Mouse (Mus musculus) lung, embryonic 16.5 days (tissue): Measurements from ENCODE around the gene Rtl9. TPM values are rescaled to one million over a fixed set of nuclear protein-coding genes. Genes with fewer than 3 reads are reported as not detected.

ENCODE experiments used
- ATAC-seq: fragments of 200-750 bp; cut with Nextera tagmentation; 2 replicates; pipeline ENCODE4 v1.8.0; 2017; ENCODE audit warnings: low read depth, mild to moderate bottlenecking, moderate library complexity
- H3K27ac ChIP-seq: fragments of 300-500 bp; sonication (generic); 2 replicates; pipeline ENCODE4 v1.5.1; 2014; ENCODE audit warnings: mild to moderate bottlenecking, control low read depth, low read length
- H3K27me3 ChIP-seq: fragments of 300-500 bp; sonication (generic); 2 replicates; pipeline ENCODE4 v1.6.1; 2014; ENCODE audit warnings: low read depth, low read length, mixed read lengths; ENCODE audit not compliant: control insufficient read depth, insufficient read depth
- H3K36me3 ChIP-seq: fragments of 300-500 bp; sonication (generic); 2 replicates; pipeline ENCODE4 v1.6.1; 2014; ENCODE audit warnings: low read length; ENCODE audit not compliant: control insufficient read depth, insufficient read depth
- H3K4me1 ChIP-seq: fragments of 300-500 bp; sonication (generic); replicated peaks from 2 replicates; pipeline ENCODE4 v1.6.1; 2014; ENCODE audit warnings: low read length, mixed read lengths; ENCODE audit not compliant: control insufficient read depth, insufficient read depth
- H3K4me2 ChIP-seq: fragments of 300-500 bp; sonication (generic); 2 replicates; pipeline ENCODE4 v1.6.1; 2014; ENCODE audit warnings: low read depth, low read length, control low read depth
- H3K4me3 ChIP-seq: fragments of 300-500 bp; sonication (generic); 2 replicates; pipeline ENCODE4 v1.5.1; 2014; ENCODE audit warnings: mild to moderate bottlenecking, low read length, control low read depth
- H3K9ac ChIP-seq: fragments of 300-500 bp; sonication (generic); 2 replicates; pipeline ENCODE4 v1.6.1; 2014; ENCODE audit warnings: low read length, control low read depth
- H3K9me3 ChIP-seq: fragments of 300-500 bp; sonication (generic); 2 replicates; pipeline ENCODE4 v1.6.1; 2016; ENCODE audit warnings: low read length; ENCODE audit not compliant: control insufficient read depth
- WGBS: fragments of 180-500 bp; shearing (Covaris S2); extraction: QIAGEN DNeasy Blood & Tissue Kit; methylation state at CpG from one replicate; pipeline ENCODE4 v1.1.7; 2014; 5-methylcytosine and 5-hydroxymethylcytosine counted together
- polyA plus RNA-seq: library from polyadenylated mRNA; unstranded; fragments of >200 nt; fragmentation: Nextera tagmentation; extraction: Ambion mirVana; gene quantifications from 2 replicates; pipeline ENCODE4 v1.2.1, GENCODE M21; 2015

Rtl9 gene
- polyA plus RNA-seq = 0.21 and 0.34 TPM in 2 replicates

DNA sequence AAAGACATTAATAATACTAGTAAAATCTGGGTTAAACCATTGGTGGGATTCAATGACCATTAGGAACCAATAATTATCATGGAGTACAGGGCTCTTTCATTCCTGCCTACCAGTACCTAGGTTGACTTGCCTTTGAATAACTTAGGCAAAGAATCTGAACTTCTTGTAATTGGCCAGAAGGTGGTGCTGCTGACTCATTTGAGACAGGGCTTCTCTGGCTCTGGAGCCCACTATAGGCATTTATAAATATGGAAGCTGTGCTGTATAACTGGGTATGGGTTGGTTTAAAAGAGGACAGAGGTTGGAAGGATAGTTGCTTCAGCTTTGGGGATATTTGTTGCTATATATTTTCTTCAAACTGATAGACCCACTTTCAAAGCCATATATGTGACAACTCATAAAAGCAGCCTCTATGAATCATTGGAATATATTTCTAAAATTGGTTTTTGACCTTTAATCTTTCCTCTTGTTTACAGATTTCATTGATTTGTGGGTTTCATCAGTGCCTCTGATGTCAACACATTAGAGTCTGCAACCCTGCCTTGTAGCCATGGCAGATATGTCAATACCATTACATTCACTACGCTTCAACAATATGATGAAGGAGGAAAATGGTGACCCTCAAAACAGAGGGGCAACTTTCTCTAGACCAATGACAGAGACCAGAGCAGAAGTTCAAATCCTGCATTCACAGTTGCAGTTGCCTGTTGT lies at the start of gene Rtl9:
Gene Rtl9 (plus strand): TSS at position 551 of the 711 bp plus-strand sequence.
- H3K27ac ChIP-seq = no peak within 1 kb of the TSS
- no peak within 1 kb of the TSS for H3K9ac ChIP-seq
- H3K27me3 ChIP-seq = peaks cover 3% of the 10 kb centered on the region; the same call in 1 of the 2 replicates
- no peak for ATAC-seq
- H3K36me3 ChIP-seq = no peaks in the 10 kb centered on the region
- WGBS = 100% methylated on average over 1 of the region's 1 CpGs
- H3K4me2 ChIP-seq = no peak within 1 kb of the TSS
- H3K4me1 ChIP-seq = no peaks in the 10 kb centered on the region
- no peaks in the 10 kb centered on the region for H3K9me3 ChIP-seq
- H3K4me3 ChIP-seq = no peak within 1 kb of the TSS

DNA sequence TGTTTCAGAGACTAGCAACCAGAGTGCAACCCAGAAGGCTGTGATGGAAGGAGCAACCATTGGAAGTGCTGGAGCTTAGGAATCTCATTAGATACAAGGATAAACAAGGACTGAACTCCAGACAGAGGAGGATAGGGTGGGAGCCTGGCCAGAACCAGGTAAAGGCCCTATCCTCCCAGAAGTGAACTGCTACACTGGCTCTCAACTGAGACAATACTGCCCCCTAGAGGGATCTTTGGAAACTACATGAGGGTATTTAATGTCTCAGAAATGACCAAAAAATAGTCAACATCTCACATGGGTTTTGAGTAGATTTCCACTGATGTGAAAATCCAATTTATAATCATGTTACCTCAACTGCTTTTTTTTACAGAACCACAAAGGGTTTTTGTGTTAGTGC lies 47.9 kb upstream of the Rtl9 start:
- Histone ChIP-seq H3K4me3 (no peak overlapping the region), H3K27ac (no peak overlapping the region), H3K4me2 (no peak overlapping the region), H3K9me3 (no peaks in the 10 kb centered on the region), H3K4me1 (no peaks in the 10 kb centered on the region), H3K9ac (no peak overlapping the region), H3K27me3 (no peaks in the 10 kb centered on the region), H3K36me3 (no peaks in the 10 kb centered on the region)
- no peak for ATAC-seq

DNA sequence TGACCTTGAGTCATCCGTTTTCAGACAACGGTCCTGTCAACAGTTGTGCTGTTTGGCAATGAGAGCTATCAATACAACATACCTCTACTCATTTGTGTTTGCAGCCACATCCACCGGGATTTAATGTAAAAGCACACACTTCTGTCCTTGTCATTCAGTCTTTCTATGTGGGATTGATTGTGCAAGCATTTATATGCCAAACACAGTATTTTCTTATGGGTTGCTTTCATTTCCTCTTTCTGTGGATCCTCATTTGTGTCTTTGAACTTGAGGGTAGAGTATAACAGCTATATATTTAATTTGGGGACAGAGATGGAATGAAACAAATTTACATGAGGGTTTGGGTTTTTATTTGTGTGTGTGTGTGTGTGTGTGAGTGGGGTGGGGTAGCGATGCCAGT lies 47.5 kb upstream of the Rtl9 start:
- WGBS = 70% methylated on average over 4 of the region's 4 CpGs
- no peak overlapping the region for H3K4me3 ChIP-seq
- H3K9me3 ChIP-seq = no peaks in the 10 kb centered on the region
- H3K4me2 ChIP-seq = no peak overlapping the region
- H3K9ac ChIP-seq = no peak overlapping the region
- no peaks in the 10 kb centered on the region for H3K36me3 ChIP-seq
- H3K4me1 ChIP-seq = no peaks in the 10 kb centered on the region
- no peaks in the 10 kb centered on the region for H3K27me3 ChIP-seq
- ATAC-seq = no peak
- no peak overlapping the region for H3K27ac ChIP-seq

DNA sequence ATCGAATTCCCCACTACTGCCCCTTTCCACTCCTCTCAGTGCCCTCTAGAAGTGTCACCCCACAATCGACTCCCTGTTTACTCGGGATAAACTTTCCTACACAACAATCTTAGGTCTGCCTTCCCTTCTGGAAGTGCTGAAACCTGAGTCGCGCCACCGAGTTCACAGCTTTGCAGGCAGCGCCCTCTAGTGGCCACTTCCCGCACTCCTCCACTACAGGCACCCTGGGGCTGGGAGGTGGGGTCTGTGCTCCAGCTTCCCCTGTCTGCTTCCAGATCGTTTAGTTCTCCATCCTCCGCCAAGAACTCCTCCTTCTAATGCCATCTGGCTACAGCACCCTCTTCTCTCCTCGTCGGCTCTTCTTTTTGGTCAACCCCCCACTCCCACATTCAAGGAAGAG lies 40.6 kb upstream of the Rtl9 start:
- H3K27me3 ChIP-seq = no peaks in the 10 kb centered on the region
- H3K4me3 ChIP-seq = peak overlapping the region; percentile 28; the same call in 1 of the 2 replicates
- ATAC-seq = peak; percentile 48
- WGBS = 11% methylated on average over 12 of the region's 12 CpGs
- H3K9me3 ChIP-seq = no peaks in the 10 kb centered on the region
- H3K9ac ChIP-seq = no peak overlapping the region
- H3K4me2 ChIP-seq = peak overlapping the region; percentile 50
- H3K36me3 ChIP-seq = no peaks in the 10 kb centered on the region
- H3K27ac ChIP-seq = no peak overlapping the region
- H3K4me1 ChIP-seq = no peaks in the 10 kb centered on the region

DNA sequence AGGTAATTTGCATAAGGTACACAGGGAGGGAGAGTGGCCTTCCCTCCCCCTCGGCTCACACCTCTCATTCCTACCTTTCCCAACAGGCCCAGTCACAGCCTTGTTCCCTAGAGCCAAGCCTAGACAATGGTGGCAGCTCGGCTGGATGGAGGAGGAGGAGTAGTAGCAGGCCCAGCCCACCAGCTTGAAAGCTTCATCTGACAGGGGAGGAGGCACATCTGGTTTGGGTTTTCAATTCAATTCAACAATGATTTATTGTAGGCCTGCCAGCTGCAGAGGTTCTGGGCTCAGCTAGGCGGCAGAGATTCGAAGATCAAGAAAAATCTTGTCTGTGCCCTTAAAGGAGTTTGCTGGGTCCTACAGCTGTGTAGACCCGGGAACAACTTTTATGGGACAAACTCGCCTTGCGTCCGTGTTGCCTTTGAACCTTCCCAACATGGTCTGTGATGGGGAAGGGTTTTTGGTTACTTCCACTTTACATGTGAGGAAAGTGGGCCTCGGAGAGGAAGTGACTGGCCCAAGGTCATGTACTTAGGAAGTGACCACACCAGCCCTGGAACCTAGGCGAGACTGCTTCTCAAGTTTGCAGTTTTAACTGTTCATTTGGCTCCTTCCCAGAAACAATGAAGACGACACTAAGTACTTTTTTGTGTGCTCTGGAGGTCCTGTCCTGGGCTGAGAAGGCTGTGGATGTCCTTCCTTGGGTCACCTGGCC lies 36.6 kb upstream of the Rtl9 start:
- no peak for ATAC-seq
- Histone ChIP-seq H3K27ac (no peak overlapping the region), H3K4me1 (0 out of 2 replicates have a peak, but pooled peaks cover 3% of the 10 kb centered on the region), H3K36me3 (no peaks in the 10 kb centered on the region), H3K9me3 (no peaks in the 10 kb centered on the region), H3K4me2 (no peak overlapping the region), H3K9ac (no peak overlapping the region), H3K4me3 (no peak overlapping the region), H3K27me3 (no peaks in the 10 kb centered on the region)
- WGBS = 58% methylated on average over 11 of the region's 11 CpGs

DNA sequence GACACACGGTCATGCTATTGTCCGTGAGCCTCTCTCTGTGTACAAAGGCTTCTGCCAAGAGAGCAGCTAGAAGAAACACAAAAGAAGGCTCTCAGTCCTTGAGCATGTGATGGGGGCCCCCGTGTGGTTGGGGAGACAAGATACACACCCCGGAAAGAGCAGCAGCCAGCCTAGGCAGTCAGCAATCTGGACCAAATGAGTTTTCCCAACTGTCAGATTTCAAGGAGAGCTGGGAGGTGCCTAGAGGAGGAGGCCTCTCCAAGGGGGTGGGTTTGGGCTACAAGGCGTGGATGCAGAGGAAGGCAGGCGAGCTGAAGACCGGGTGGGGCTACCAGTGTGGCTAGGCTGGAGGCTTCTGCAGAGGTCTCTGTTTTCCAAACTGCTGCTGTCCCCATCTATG lies 35.6 kb upstream of the Rtl9 start:
- H3K27me3 ChIP-seq = no peaks in the 10 kb centered on the region
- peak overlapping the region; percentile 75 for H3K27ac ChIP-seq
- H3K9me3 ChIP-seq = no peaks in the 10 kb centered on the region
- H3K36me3 ChIP-seq = no peaks in the 10 kb centered on the region
- no peak overlapping the region for H3K4me3 ChIP-seq
- H3K9ac ChIP-seq = no peak overlapping the region
- no peak overlapping the region for H3K4me2 ChIP-seq
- 39% methylated on average over 7 of the region's 7 CpGs for WGBS
- peak; percentile 60 for ATAC-seq
- 0 out of 2 replicates have a peak, but pooled peaks cover 3% of the 10 kb centered on the region for H3K4me1 ChIP-seq

DNA sequence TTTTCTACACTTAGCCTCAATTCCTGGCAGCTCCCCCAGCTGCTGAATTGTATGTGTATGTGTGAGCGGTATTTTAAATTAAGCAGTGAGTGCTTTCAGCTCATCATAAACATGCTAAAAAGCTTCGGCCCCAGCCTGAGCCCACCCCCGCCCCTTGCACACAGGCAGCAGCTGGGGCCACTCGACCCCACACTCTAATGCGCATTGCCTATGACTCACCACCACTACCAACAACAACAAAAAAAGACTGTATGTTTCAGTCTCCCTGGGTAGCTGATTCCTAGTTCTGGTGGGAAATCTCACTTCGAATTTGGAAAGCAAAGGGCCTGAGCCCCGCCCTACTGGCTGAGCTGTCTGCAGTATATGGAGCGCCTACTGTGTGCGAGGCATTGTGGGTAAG lies 35.1 kb upstream of the Rtl9 start:
- H3K27ac ChIP-seq = peak overlapping the region; percentile 75
- H3K9me3 ChIP-seq = no peaks in the 10 kb centered on the region
- no peak overlapping the region for H3K9ac ChIP-seq
- 0 out of 2 replicates have a peak, but pooled peaks cover 3% of the 10 kb centered on the region for H3K4me1 ChIP-seq
- WGBS = 49% methylated on average over 9 of the region's 9 CpGs
- H3K27me3 ChIP-seq = no peaks in the 10 kb centered on the region
- no peak overlapping the region for H3K4me2 ChIP-seq
- no peak overlapping the region for H3K4me3 ChIP-seq
- no peaks in the 10 kb centered on the region for H3K36me3 ChIP-seq
- ATAC-seq = peak; percentile 76

DNA sequence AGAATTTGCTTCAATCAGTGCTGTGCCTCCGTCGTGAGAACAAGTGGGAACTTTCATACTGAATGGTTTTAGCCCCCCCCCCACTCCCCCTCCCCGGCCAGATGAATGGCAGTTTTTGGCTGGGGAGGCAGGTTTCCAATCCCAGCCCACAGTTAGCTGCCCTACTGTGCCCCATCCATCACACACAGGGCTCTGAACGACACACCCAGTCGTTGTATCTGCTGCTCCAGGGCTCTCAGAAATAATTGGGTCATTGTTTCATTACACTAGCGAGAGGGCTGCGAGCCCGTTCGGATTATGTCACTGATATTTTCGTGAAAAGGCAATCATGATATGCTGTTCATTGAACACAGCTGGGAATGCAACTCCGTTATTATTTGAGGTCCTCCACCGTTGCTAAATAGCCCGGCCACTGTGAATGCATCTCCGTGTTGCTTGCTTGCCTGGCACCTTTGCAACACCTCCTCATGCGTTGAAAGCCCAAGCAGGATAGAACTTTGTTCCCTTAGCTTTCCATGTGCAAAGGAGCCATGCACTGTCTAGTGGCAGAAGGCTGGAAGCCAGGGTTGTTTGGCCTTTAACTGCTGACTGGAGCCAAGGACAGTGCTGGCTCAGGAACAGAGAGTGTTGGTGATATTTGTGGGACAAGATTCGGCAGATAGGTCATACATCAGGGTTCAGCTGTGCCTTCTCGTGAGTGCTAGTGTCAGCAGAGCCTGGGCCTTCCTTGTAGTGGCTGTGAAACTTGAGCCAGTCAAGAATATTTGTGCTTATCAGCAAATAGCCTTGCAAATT lies 32.9 kb upstream of the Rtl9 start:
- Histone ChIP-seq H3K9ac (no peak overlapping the region), H3K27me3 (no peaks in the 10 kb centered on the region), H3K36me3 (no peaks in the 10 kb centered on the region), H3K4me1 (0 out of 2 replicates have a peak, but pooled peaks cover 3% of the 10 kb centered on the region), H3K4me3 (no peak overlapping the region), H3K9me3 (no peaks in the 10 kb centered on the region), H3K27ac (peak overlapping the region; percentile 61; the same call in 1 of the 2 replicates), H3K4me2 (no peak overlapping the region)
- peak; percentile 81 for ATAC-seq
- 40% methylated on average over 17 of the region's 17 CpGs for WGBS

DNA sequence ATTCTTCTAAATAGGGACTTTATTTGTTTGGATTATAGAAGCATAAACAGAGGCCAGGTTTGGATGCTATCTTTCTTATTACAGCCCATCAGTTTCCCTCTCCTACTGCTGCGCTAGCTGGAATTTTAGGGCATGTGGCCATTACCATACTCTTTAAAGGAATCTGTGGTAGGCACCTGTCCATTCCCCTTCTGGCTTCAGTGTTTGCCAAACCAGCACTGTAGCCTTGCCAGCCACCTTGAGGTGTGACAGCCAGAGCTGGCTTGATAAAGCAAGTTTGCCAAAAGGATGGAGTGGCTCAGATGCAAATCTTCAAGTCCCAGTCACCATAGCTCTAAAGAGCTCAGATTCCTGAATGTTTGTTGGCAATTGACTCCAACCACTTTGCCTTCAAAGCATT lies 32.3 kb upstream of the Rtl9 start:
- Histone ChIP-seq H3K4me1 (0 out of 2 replicates have a peak, but pooled peaks cover 3% of the 10 kb centered on the region), H3K4me2 (no peak overlapping the region), H3K27me3 (no peaks in the 10 kb centered on the region), H3K36me3 (no peaks in the 10 kb centered on the region), H3K27ac (no peak overlapping the region), H3K9ac (no peak overlapping the region), H3K9me3 (no peaks in the 10 kb centered on the region), H3K4me3 (no peak overlapping the region)
- no peak; the same call in 1 of the 2 replicates for ATAC-seq
- WGBS = 69% methylated on average over 1 of the region's 1 CpGs
